Mouse (Mus musculus) bone marrow, adult 2 months (tissue): ENCODE data around the gene Ube2d3. TPM values are rescaled to one million over a fixed set of nuclear protein-coding genes. Genes with fewer than 3 reads are reported as not detected.
A peak's percentile ranks its signal among the peaks of the same experiment; 100 is the strongest.

ENCODE experiments used
- H3K27ac ChIP-seq: fragments of 200-500 bp; 2 replicates; pipeline ENCODE4 v1.5.1; 2012; ENCODE audit warnings: low read depth, mild to moderate bottlenecking, control low read depth, inconsistent platforms, low read length; ENCODE audit not compliant: control insufficient read depth, poor library complexity, insufficient read depth
- H3K4me1 ChIP-seq: fragments of 200-500 bp; 2 replicates; pipeline ENCODE4 v1.6.1; 2011; ENCODE audit warnings: low read length; ENCODE audit not compliant: control insufficient read depth, insufficient read depth
- H3K4me3 ChIP-seq: fragments of 200-500 bp; replicated peaks from 2 replicates; pipeline ENCODE3; 2011; ENCODE audit warnings: mild to moderate bottlenecking, low read depth, low read length, control low read depth; ENCODE audit not compliant: control insufficient read depth
- CTCF ChIP-seq: fragments of 200-500 bp; IDR thresholded peaks from 2 replicates; pipeline ENCODE4 v1.5.1; 2011; ENCODE audit warnings: low read length, control low read depth; ENCODE audit not compliant: control insufficient read depth, insufficient read depth
- POLR2A ChIP-seq: fragments of 200-500 bp; IDR thresholded peaks from 2 replicates; pipeline ENCODE4 v1.6.1; 2011; ENCODE audit warnings: low read depth, mild to moderate bottlenecking, control low read depth, low read length, borderline replicate concordance; ENCODE audit not compliant: control insufficient read depth
- WGBS: fragments of 180-500 bp; shearing (Covaris S2); methylation state at CpG from one replicate; pipeline ENCODE4 v1.1.7; 2018; 5-methylcytosine and 5-hydroxymethylcytosine counted together
- polyA plus RNA-seq: library from polyadenylated mRNA; stranded (reverse); fragments of >200 nt; gene quantifications from 2 replicates; pipeline ENCODE4 v1.2.4, GENCODE M21; 2011; ENCODE audit warnings: low replicate concordance; ENCODE audit not compliant: missing spikeins, insufficient read depth, insufficient read length

Gene Ube2d3
- polyA plus RNA-seq, 1 experiment, result 125 TPM

- TF ChIP-seq CTCF, result no peak
- no peak for TF ChIP-seq POLR2A
- H3K4me1 ChIP-seq, result no peaks in the 10 kb centered on the region
- WGBS, result 66% methylated on average over 4 of the region's 4 CpGs
Observed at GRCm38 (mm10) chr3:135404599-135404998, 33.4 kb upstream of the Ube2d3 start.

GRCm38 (mm10) chr3:135407351-135407750 lies 30.6 kb upstream of the Ube2d3 start:
- no peak overlapping the region for H3K27ac ChIP-seq
- H3K4me3 ChIP-seq, result no peak overlapping the region
- WGBS, result 62% methylated on average over 9 of the region's 9 CpGs
- no peaks in the 10 kb centered on the region for H3K4me1 ChIP-seq
- TF ChIP-seq CTCF (no peak), POLR2A (no peak)

More at GRCm38 (mm10) chr3:135404599-135404998, 33.4 kb upstream of the Ube2d3 start:
- no peak overlapping the region for H3K4me3 ChIP-seq
- H3K27ac ChIP-seq, result no peak overlapping the region

- Histone ChIP-seq H3K27ac (no peak overlapping the region), H3K4me1 (no peaks in the 10 kb centered on the region), H3K4me3 (no peak overlapping the region)
- WGBS, result 93% methylated on average over 5 of the region's 5 CpGs
- TF ChIP-seq POLR2A (no peak), CTCF (no peak)
Observed at GRCm38 (mm10) chr3:135409219-135409618, 28.7 kb upstream of the Ube2d3 start.

GRCm38 (mm10) chr3:135411056-135411455 lies 26.9 kb upstream of the Ube2d3 start:
- H3K4me1 ChIP-seq, result no peaks in the 10 kb centered on the region
- WGBS, result 89% methylated on average over 12 of the region's 12 CpGs

GRCm38 (mm10) chr3:135411824-135412223 lies 26.1 kb upstream of the Ube2d3 start:
- H3K27ac ChIP-seq, result no peak overlapping the region
- no peaks in the 10 kb centered on the region for H3K4me1 ChIP-seq
- H3K4me3 ChIP-seq, result no peak overlapping the region
- TF ChIP-seq POLR2A (no peak), CTCF (no peak)
- 90% methylated on average over 9 of the region's 9 CpGs for WGBS

More at GRCm38 (mm10) chr3:135411056-135411455, 26.9 kb upstream of the Ube2d3 start:
- Histone ChIP-seq H3K4me3 (no peak overlapping the region), H3K27ac (no peak overlapping the region)
- TF ChIP-seq POLR2A (no peak), CTCF (no peak)

GRCm38 (mm10) chr3:135417245-135417644 lies 20.7 kb upstream of the Ube2d3 start:
- Histone ChIP-seq H3K4me1 (peaks cover 4% of the 10 kb centered on the region), H3K4me3 (no peak overlapping the region), H3K27ac (no peak overlapping the region)
- WGBS, result 77% methylated on average over 3 of the region's 3 CpGs
- TF ChIP-seq POLR2A (no peak), CTCF (no peak)

GRCm38 (mm10) chr3:135417799-135418198 lies 20.1 kb upstream of the Ube2d3 start:
- no peak for TF ChIP-seq CTCF
- TF ChIP-seq POLR2A, result no peak
- no peak overlapping the region for H3K27ac ChIP-seq
- H3K4me3 ChIP-seq, result no peak overlapping the region
- 15% methylated on average over 3 of the region's 3 CpGs for WGBS
- H3K4me1 ChIP-seq, result peaks cover 4% of the 10 kb centered on the region

- Histone ChIP-seq H3K4me3 (no peak overlapping the region), H3K27ac (peak overlapping the region; percentile 54; the same call in 1 of the 2 replicates), H3K4me1 (peaks cover 4% of the 10 kb centered on the region)
- no peak for TF ChIP-seq CTCF
- no peak for TF ChIP-seq POLR2A
- 56% methylated on average over 9 of the region's 9 CpGs for WGBS
Observed at GRCm38 (mm10) chr3:135420542-135421309, 17.2 kb upstream of the Ube2d3 start.

GRCm38 (mm10) chr3:135421310-135421594 lies 16.7 kb upstream of the Ube2d3 start:
- H3K27ac ChIP-seq, result 0 out of 2 replicates have a peak overlapping the region, but pooled peaks have one; percentile 54
- peaks cover 4% of the 10 kb centered on the region for H3K4me1 ChIP-seq
- TF ChIP-seq CTCF (no peak), POLR2A (no peak)
- H3K4me3 ChIP-seq, result no peak overlapping the region
